Mouse (Mus musculus): ENCODE data around the gene Cenpq. TPM values are rescaled to one million over a fixed set of nuclear protein-coding genes. Genes with fewer than 3 reads are reported as not detected.

The Cenpq gene
- total RNA-seq (2021): 1 to 10 TPM; 3.7 to 4.9 TPM

DNA sequence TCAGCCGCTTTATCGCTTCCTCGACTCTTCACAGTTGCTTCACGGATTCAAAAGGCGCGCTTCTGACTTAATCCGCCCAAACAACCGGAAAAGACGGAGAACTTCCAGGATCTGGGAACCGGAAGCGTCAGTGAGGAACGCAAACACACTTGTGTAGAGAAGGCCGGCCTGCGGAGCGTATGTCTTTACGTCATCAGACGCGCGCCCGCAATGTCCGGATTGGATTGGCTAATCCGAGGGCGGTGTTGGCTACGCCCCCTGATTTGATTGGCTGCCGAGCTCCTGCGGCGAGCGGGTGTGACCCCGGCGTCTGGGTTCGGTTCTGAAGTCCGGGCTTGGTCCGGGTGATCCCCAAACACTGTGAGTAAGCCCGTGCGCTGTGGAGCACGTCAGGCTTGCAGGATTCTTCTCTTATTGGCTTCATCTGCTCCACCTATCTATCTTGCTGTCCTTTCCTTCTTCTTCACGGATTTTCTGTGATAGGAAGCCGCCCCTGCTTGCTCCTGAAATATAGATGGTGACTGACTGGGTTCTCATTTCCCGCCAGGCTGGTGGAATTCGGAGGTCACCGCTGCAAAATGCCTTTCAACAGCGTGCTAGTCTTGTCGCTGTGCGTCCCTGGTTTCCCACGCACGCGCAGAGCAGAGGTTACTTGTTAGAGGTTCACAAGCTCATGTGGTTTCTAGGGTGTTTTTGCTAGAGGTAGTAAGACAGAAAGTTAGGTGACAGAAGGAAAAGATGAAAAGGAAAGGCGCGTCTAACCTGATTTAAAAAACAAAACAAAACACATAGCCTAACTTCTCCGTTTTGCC lies at the start of gene Cenpq, which contains the start of gene Mut:
Gene Cenpq (minus strand): TSS at position 628 of the 812 bp plus-strand sequence.
Gene Mut (plus strand): TSS at position 266 of the 812 bp plus-strand sequence.
- intact Hi-C loops (cut with DNase I): no loop called here
- peak; percentile 99 to 100 for DNase-seq (ENCODE audit: low spot score in 2 of 2)

DNA sequence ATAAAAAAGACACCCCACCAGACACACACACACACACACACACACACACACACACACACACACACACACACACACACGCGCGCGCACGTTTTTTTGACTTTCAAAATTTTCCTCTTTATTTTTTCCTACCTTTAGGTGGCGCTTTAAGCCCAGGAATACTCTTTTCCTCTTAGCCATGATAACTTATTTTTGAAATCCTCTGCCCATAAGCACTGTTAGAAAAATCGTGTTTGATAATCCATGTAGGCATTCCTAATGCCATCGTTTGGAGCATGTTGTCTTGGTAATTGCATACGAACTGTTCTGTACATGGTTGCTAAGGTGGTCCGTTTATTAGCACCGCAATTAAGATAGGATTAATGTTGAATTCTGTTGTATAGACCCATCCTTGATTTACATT lies 43.1 kb upstream of the Cenpq start:
- intact Hi-C loops (cut with DNase I): loop anchor here (10.0 kb wide), 1 partner anchor 1627 kb away; no protein-coding TSS in a partner anchor
- no peak for DNase-seq (ENCODE audit: low spot score in 2 of 2)

DNA sequence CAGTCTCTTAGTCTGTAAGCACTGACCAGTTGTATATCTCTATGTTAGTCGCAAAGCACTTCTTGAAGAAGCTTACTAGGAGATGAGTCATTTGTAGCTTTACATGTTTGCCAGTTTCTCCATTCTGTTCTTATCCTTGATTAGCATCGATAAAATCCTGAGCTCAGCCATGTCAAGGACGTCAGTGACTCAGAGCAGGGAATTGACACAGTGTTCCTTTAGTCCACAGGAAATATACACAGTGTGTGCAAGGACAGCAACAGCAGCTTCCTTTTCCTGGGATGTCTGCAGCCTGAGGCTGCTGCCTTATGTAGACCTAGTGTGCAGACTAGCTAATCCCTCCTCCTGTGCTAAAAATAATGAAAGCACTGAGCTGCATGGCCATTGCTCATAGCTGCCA lies 13.7 kb upstream of the Cenpq start:
- DNase-seq (ENCODE audit: low spot score in 2 of 2): no peak
- intact Hi-C loops (cut with DNase I): no loop called here

DNA sequence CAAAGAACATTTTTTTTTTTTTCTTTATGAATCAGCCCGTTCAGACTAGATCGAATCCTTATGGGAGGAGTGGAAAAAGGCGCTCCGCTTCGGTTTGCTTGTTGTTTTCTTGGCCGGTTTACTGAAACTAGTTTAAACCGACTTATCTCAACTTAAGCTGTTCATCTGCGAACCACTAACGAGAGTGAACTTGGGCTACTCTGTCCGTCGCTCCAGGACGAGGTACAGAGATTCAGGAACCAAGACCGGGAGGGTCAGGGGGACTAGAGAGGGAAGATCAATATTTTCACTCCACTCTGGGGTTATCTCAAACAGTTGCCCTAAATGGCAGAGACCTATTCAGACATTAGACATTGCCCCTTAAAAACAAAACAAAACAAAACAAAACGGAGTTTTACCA lies 862 bp downstream of the Cenpq start:
- DNase-seq (ENCODE audit: low spot score in 2 of 2): peak in 1 of 2 experiments; percentile 8
- intact Hi-C loops (cut with DNase I): no loop called here

DNA sequence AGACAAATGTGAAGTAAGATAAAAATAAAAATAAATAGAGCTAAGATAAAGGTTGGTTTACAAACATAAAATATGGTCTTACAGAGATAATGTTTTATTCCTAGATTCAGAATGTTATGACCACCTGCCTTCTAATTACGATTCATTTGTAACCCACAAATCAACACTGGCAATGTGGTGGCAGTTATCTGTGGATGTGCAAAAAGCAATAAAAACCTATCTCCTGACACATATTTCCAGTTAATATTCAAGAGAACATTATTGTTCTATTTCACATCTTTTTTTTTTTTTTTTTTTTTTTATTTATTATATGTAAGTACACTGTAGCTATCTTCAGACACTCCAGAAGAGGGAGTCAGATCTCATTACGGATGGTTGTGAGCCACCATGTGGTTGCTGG lies 19.3 kb downstream of the Cenpq start:
- intact Hi-C loops (cut with DNase I): no loop called here
- no peak for DNase-seq (ENCODE audit: low spot score in 2 of 2)

DNA sequence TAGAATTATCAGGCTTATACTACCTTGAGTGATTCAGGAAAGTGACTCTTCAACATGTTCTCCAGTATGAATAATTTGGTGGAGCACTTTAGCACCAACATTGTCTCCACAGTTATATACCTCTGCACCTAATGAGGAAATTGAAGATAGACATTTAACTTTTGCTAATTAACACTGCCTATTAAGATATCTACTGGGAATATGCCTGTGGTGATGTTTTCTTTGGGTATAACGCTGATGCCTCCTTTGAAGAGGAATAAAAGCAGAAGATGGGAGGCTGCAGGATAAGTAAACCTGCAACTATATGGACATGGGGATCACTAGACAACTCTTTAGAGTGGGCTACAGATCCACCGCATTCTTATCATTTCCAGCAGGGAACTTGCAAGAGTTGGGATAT lies 20.6 kb downstream of the Cenpq start, which contains the start of gene Glyatl3:
Gene Glyatl3 (minus strand): TSS at position 101 of the 400 bp plus-strand sequence.
- intact Hi-C loops (cut with DNase I): no loop called here
- DNase-seq (ENCODE audit: low spot score in 2 of 2): no peak

DNA sequence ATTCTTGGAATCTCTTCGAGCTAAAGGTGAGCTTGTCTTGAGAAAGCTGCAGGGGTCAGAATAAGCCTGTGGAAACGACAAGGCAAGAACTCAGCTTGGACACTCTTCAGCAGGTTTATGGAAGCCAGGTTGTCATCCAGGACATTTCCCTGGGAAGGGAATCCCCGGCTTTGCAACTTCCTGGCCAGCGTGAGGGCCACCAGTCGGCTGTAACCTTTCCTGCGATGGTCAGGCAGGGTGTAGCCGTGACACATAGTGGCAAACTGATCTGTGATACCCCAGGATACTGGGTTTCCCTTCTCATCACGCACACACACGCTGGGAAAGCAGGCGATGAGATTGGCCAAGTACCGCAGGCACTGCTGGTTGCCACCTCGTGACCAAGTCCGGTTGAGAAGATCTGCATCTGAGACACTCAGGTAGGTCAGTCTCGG lies 30.1 kb downstream of the Cenpq start:
- intact Hi-C loops (cut with DNase I): no loop called here
- no peak for DNase-seq (ENCODE audit: low spot score in 2 of 2)

DNA sequence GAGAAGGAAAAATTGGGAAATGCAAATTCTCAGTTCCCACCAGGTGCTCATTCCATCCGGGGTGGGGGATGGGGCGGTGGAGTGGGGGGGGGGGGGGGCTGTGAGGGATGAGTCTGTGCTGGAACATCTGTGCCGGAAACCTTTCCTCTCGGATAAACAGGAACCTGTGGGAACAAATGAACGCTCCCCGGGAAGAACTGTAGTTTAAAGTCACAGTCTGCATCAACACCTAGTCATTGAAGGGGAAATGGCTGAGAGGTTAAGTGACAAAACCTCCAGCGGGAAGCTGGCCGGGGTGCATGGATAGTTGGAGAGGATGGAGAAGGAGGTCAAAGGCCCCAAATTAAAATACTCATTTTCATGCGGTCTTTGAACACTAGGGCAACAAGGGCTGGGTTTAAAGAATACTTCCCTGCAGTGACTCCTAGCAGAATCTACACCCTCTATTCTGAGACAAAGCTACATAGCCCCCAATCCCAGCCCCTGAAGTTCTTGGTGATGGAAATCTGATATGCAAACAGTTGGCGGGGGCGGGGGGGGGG lies 30.7 kb downstream of the Cenpq start:
- intact Hi-C loops (cut with DNase I): no loop called here
- DNase-seq (ENCODE audit: low spot score in 2 of 2): no peak

DNA sequence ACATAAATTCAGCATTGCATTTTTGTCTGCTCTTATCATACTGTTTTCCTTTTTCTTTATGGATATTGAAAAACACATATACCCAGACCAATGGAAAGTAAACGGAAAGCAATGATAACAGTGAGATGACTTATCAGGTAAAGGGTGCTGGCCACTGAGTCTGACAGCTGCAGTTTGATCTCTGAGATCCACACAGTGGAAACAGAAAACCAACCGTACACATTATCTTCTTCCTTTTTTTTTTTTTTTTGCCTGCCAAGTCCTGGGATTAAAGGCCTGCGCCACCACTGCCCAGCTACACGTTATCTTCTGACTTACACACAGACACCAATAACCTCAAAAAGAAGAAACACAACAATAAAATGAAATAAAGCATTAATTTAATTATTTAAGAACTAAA lies 31.5 kb downstream of the Cenpq start:
- intact Hi-C loops (cut with DNase I): no loop called here
- DNase-seq (ENCODE audit: low spot score in 2 of 2): no peak

DNA sequence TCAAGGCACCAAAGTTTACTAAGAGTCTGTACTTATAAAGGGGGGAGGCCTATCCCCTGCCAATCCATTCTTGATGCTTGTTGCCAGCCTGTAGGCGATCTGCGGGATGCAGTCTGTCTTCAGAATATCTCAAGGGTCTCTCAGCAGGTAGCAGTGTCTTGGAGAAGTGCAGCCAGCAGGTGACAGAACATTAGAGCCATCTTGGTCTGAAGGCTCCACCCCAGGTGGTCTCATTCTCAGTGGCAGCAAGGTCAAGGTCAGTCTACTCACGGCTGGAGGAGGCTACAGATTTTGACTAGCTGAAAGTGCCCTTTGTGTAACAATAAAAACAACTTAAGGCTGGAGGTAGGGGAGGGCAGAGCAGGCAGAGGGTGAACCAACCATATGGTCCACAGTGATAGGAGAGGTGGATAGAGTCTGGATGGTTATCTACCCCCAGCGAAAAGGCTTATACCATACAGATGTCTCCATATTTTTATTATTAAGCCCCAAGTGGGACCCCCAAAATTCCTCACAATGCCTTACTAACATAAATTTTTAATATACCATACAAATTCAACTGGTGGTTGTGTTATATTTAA lies 35.0 kb downstream of the Cenpq start:
- intact Hi-C loops (cut with DNase I): loop anchor here (5.0 to 10.0 kb wide), 2 partner anchors 743 to 995 kb away; no protein-coding TSS in a partner anchor
- no peak for DNase-seq (ENCODE audit: low spot score in 2 of 2)

DNA sequence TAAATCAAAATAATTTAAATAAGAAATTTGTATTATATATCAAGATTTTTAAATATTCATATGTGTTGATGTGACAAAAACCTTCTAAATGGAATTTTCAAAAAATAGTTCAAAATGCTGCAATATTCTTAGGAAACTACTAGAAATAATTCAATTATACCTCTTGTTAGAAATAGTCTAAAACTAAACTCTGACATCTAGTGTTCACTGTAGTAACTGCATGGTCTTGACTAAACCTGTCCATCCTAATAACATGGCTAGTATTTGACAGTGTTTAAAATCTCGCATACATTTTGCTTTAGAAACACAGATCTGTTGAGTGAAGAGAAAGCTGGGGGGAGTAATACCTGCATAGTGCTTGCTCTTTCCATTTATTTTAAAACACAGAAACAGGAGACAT lies 38.0 kb downstream of the Cenpq start:
- intact Hi-C loops (cut with DNase I): loop anchor here (5.0 to 10.0 kb wide), 2 partner anchors 740 to 992 kb away; no protein-coding TSS in a partner anchor
- DNase-seq (ENCODE audit: low spot score in 2 of 2): no peak

DNA sequence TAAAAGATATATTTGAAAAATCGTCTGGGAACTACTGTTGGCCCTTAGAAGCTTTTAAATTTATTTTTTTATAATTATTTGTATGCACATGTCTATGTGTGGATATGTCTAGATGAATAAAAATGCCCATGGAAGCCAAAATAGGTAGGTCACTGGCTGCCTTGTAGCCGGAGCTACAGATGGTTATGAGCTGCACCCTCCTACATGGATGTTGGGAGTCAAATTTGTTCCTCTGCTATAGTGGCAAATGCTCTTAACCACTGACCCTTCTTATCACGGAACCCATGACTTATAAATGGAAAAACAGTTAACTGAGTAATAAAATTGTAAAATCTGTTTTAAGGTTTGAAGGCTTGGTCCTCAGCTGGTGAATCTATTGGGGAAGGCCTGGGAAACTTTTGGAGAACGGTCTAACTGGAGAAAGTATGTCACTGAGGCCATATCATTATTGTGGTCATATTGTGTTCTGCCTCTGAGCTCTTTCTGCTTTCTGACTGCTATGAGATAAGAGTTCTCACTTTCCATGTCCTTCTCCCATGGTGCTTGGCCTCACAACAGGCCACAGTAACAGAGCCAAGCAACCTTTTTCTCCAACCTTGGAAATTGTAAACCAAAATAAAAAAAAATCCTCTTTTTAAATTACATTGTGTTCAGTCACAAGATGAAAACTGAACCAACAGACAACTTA lies 46.9 kb downstream of the Cenpq start:
- no peak for DNase-seq (ENCODE audit: low spot score in 2 of 2)
- intact Hi-C loops (cut with DNase I): no loop called here

DNA sequence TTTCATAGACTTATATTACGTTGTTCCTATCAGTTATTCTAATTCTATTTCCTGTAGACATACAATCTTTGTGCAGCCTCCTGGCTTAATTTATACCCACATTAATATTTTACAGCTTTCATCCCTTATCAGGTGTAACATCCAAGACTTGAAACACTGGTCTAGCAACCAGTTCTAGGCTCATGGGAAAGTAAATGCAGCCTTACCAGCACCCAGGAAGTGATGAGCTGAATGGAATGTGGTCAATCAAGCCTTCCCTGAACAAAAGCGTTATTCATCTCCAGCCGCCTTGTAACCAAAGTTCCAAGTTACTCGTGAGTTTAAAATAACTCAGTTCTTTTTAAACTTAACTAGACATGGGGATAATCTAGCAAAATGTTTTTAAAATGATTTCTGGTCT lies 49.7 kb downstream of the Cenpq start:
- intact Hi-C loops (cut with DNase I): no loop called here
- no peak for DNase-seq (ENCODE audit: low spot score in 2 of 2)

DNA sequence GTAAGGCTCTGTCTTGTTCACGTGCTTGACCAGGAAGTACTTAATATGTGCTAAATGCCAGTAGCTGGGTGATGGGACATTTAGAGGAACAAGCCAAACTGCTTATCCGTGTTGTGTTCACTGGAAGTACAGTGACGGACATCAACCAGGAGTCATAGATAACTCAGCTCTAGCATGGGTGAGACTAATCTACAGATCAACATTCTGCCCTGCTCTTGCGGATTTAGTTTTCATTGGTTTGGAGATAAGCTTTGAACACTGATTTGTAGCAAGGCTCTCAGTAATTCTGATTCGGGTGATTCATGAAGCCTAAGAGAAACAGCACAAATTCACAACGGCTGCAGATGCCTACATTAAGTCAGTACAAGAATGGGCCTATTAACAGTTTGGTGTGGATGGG lies 52.7 kb downstream of the Cenpq start:
- DNase-seq (ENCODE audit: low spot score in 2 of 2): no peak
- intact Hi-C loops (cut with DNase I): no loop called here

DNA sequence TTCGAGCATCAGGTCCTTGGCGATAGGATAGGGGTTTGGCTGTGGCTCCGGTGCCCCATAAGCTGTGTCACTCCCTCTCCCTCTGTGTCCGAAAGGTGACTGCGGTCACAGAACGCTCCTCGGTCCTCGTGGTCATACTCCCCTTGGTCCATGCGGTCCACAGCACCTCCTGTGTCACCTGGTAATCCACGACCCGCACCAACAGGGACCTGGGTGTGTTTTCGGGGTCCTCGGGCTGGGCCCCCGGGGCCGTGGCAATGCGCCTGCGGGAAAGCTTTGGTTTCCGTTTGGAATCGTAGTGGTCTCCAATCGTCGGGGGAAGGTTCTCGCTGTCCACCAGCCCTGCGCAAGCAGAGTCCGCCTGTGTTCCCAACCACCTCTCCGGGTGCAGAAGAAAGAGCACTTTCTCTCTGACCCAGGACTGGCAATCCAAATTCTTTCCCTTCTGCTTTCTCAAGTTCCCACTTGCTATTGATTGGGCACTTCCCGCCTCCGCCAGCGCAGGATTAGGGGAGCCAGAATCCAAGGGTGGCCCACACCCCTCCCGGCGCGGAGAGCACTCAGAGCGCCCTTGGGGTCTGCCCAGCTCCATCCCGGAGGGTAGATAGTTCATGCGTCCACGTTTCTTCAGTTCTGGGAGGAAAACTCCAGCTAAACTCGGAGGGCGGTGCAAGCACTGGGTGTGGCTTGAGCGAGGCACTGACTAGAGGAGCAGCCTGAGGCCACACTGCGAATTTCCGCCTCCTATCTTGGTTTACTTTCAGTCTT lies 54.7 kb downstream of the Cenpq start, which contains the start of gene 9130008F23Rik:
Gene 9130008F23Rik (minus strand): TSS at position 636 of the 768 bp plus-strand sequence.
- DNase-seq (ENCODE audit: low spot score in 2 of 2): peak; percentile 7 to 13
- intact Hi-C loops (cut with DNase I): no loop called here

DNA sequence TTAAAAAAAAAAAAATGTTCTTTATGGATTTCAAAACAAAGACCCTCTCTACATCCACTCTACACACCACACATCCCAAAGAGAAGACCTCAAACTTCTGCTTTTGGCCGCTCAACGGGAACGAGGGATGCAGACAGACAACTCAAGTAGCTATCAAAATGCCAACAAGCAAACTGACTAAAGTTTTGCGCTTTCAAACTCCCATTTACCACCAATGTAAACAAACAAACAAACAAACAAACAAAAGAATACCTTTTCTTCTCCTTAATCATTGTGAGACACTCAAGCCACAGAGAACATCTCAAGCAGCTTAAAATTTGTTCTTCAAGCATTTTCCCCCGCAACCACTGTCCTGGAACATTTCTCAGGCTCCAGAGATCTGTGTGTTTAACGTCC lies 55.3 kb downstream of the Cenpq start:
- DNase-seq (ENCODE audit: low spot score in 2 of 2): no peak
- intact Hi-C loops (cut with DNase I): no loop called here

DNA sequence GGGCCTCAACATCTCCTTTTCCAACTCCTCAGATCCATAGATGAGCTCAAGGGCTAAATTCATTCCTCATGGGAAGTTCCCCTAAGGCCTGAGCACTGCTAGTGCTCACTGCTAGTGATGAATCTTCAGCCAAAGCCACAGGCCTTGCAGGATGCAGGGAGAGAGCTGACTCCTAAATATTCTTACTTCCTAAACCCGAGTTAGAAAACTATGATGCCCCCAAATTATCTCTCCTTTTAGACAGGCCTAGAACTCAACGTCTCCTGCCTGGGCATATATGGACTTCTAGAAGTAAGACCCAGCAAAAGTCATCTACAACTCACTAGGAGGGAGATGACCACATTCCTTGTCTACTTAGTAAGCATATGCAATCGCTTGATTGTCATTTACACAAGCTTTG lies 57.1 kb downstream of the Cenpq start:
- DNase-seq (ENCODE audit: low spot score in 2 of 2): no peak
- intact Hi-C loops (cut with DNase I): no loop called here

DNA sequence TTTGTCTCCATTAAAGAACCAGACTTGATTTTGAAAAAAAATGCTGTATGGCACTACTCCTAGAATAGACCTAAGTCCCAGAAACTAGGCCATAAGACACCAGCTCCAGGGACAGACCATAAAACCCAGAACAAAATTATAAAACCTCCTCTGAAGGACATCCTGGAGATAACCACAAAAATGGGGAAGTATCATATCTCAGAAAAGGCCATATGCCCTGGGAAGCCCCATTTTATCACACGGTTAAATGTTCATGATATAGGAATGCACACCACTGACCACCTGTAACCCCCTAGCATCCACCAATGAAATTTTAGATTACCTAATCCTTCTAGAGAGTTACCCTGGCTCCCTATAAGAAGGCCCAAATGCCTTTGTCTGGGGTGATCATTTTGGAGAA lies 59.3 kb downstream of the Cenpq start:
- intact Hi-C loops (cut with DNase I): no loop called here
- DNase-seq (ENCODE audit: low spot score in 2 of 2): no peak

DNA sequence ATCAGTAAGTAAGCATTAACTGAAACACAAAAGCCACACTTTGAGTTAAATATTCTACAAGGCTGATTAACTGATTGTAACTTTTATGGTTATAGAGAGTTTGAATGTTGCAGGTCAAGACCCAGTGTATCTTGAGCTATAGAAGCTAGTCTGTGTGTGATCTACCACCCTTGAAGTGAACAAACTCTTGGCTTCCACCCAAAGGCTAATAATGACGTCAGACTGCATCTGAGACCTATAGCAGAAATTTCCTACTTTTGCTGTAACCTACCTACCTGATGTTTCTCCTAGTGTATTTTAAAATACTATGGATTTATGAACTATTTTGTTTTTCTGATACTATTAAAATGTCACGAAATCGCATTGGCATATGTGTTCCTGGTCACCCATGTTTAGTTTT lies 60.1 kb downstream of the Cenpq start:
- no peak for DNase-seq (ENCODE audit: low spot score in 2 of 2)
- intact Hi-C loops (cut with DNase I): no loop called here
